Mouse (Mus musculus) hindbrain, embryonic 10.5 days (tissue): ENCODE results near the gene Acr. TPM values are rescaled to one million over a fixed set of nuclear protein-coding genes. Genes with fewer than 3 reads are reported as not detected.
A peak's percentile ranks its signal among the peaks of the same experiment; 100 is the strongest.

Source experiments
- DNase-seq: peaks from one replicate; pipeline ENCODE4 v3.0.0-alpha.2; 2017; ENCODE audit warnings: low spot score
- H3K27ac ChIP-seq: fragments of 300-500 bp; sonication (generic); 2 replicates; pipeline ENCODE4 v1.5.1; 2016; ENCODE audit warnings: mild to moderate bottlenecking, moderate library complexity
- H3K27me3 ChIP-seq: fragments of 300-500 bp; sonication (generic); 2 replicates; pipeline ENCODE4 v1.6.1; 2016; ENCODE audit warnings: mild to moderate bottlenecking; ENCODE audit not compliant: poor library complexity, insufficient read depth, severe bottlenecking
- H3K36me3 ChIP-seq: fragments of 300-500 bp; sonication (generic); 2 replicates; pipeline ENCODE4 v1.6.1; 2016; ENCODE audit warnings: mild to moderate bottlenecking, moderate library complexity
- H3K4me1 ChIP-seq: fragments of 300-500 bp; sonication (generic); replicated peaks from 2 replicates; pipeline ENCODE4 v1.6.1; 2016; ENCODE audit warnings: mild to moderate bottlenecking
- H3K4me3 ChIP-seq: fragments of 300-500 bp; sonication (generic); 2 replicates; pipeline ENCODE4 v1.5.1; 2016; ENCODE audit warnings: mild to moderate bottlenecking, moderate library complexity
- H3K9me3 ChIP-seq: fragments of 300-500 bp; sonication (generic); 2 replicates; pipeline ENCODE4 v1.6.1; 2016; ENCODE audit warnings: mild to moderate bottlenecking, moderate library complexity
- WGBS: fragments of 180-500 bp; shearing (Covaris S2); methylation state at CpG from one replicate; pipeline ENCODE4 v1.1.7; 2016; 5-methylcytosine and 5-hydroxymethylcytosine counted together
- polyA plus RNA-seq: library from polyadenylated mRNA; unstranded; fragments of >200 nt; fragmentation: Nextera tagmentation; extraction: Ambion mirVana; gene quantifications from 2 replicates; pipeline ENCODE4 v1.2.1, GENCODE M21; 2016

The Acr gene
- polyA plus RNA-seq, 1 experiment from 2014 or later: 0.38 TPM

DNA sequence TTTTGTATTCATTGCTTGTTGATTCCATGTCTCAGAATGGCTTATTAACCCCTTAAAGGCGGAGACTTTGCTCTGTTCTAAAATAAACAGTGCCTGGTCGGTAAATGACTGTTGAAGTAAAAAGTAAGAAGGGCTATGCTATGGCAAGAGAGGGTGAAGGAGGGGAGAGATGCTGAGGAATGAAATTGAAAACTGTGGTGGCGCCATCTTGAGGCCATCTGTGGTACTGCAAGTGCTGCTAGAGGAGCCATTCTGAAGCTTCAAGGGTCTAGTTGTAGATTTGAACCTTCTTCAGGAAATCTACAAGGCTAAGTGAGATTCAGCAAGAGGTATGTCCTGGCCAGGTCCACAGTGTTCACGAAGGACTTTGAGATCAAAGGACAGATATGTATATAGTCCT, 37.8 kb upstream of the Acr start:
- no peaks in the 10 kb centered on the region for H3K9me3 ChIP-seq
- peak; percentile 72 for DNase-seq
- peaks cover 21% of the 10 kb centered on the region for H3K27me3 ChIP-seq
- no peak overlapping the region for H3K4me3 ChIP-seq
- H3K4me1 ChIP-seq: peaks cover 21% of the 10 kb centered on the region
- WGBS: 5% methylated on average over 4 of the region's 4 CpGs
- no peak overlapping the region for H3K27ac ChIP-seq
- H3K36me3 ChIP-seq: 0 out of 2 replicates have a peak, but pooled peaks cover 5% of the 10 kb centered on the region

DNA sequence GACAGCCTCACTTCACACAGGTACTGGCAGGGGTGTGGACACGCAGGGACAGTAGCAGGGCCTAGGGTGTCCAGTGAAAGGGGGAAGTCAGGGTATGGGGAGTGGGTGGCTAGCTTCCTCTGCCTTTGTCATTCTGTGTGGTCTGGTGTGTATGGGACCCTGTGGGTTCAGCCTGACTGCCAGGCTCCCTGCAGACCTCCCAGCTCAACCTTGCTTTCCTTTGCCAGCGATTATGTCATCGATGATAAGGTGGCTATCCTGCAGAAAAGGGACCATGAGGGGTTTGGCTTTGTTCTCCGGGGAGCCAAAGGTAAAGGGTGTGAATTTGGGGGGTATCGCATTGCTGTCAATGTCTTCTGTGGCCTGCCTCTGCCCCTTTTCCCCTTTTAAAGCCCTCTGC, 36.7 kb upstream of the Acr start:
- Histone ChIP-seq H3K27ac (no peak overlapping the region), H3K27me3 (peaks cover 16% of the 10 kb centered on the region), H3K9me3 (no peaks in the 10 kb centered on the region), H3K4me3 (no peak overlapping the region), H3K4me1 (peaks cover 21% of the 10 kb centered on the region), H3K36me3 (0 out of 2 replicates have a peak, but pooled peaks cover 5% of the 10 kb centered on the region)
- 92% methylated on average over 5 of the region's 5 CpGs for WGBS
- no peak for DNase-seq

DNA sequence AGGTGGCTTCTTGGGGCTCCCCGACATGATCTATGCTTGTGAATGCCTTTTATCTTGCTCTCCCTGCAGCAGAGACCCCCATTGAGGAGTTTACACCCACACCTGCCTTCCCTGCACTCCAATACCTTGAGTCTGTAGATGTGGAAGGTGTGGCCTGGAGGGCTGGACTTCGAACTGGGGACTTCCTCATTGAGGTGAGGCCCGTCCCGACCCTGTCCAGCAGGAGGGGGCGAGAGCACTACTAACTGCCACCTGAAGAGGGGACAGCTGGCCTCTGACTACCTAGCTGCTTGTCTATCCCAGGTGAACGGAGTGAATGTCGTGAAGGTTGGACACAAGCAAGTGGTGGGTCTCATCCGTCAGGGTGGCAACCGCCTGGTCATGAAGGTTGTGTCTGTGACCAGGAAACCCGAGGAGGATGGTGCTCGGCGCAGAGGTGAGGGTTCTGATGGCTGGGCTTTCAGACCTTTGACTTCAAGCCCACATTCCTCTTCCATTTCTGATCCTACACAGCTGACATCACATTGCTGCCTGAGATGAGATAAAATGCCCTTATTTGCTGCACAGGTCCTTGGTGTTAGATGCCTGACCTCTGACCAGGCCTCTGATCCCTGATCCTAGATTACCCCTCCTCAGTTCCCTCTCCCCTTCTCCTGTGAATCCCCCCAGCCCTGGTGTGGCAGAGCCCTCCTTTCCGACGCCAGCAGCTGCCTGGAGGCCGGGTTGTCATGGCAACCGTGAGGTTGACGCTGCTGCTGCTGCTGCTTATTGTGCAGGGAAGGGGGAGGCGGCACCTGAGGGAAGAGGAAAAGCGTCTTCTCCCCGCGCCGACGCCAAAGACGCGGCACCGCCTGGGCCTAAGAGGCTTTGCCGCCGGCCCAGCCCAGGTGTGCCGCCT, 35.9 kb upstream of the Acr start:
- H3K4me3 ChIP-seq: peak overlapping the region; percentile 47
- peaks cover 21% of the 10 kb centered on the region for H3K4me1 ChIP-seq
- H3K27ac ChIP-seq: peak overlapping the region; percentile 82
- no peaks in the 10 kb centered on the region for H3K9me3 ChIP-seq
- DNase-seq: peak; percentile 79
- peaks cover 16% of the 10 kb centered on the region for H3K27me3 ChIP-seq
- no peaks in the 10 kb centered on the region for H3K36me3 ChIP-seq
- 23% methylated on average over 29 of the region's 29 CpGs for WGBS

DNA sequence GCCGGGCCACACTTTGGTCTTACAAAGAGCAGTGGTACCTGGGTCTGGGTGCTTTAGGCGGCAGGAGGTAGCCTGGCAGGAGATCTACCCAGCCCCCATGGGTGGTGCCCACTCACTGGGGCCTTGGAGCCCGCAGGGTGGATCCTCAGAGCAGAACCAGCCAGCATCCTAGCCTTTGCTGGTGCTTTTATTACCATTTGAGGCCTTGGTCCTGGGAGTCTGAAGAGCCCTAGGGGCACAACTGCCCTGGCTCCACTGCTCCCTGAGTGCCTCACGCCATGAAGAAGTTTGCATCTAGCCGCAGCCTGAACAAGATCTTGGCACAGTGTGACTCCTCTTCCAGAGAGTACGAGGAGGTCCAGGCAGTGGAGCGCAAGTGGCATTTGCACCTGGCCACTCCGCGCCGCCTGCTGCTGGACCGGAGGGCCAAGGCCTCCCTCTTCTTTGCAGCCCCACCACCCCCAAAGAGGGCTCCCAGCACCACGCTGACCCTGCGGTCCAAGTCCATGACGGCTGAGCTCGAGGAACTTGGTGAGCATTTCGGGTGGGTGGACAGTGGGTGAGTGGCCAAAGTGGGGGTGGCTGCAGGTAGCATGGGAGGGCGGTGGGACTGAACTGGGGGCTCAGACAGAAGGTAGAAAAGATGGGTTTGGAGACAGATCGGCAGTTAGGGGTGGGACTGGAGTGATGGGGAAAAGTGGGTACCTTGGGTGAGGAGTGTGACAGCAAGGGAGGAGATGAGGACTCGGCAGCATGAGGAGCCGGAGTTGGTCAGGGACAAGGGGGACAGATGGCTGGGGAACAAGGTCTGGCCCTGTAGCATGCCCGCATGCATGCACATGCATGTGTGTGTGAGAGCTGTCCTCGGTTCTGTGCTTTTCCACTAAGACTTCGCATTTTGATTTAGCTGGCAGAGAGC, 34.9 kb upstream of the Acr start:
- Histone ChIP-seq H3K27ac (peak overlapping the region; percentile 82), H3K36me3 (no peaks in the 10 kb centered on the region), H3K9me3 (no peaks in the 10 kb centered on the region), H3K27me3 (peaks cover 16% of the 10 kb centered on the region), H3K4me1 (peaks cover 21% of the 10 kb centered on the region), H3K4me3 (peak overlapping the region; percentile 47)
- 71% methylated on average over 23 of the region's 23 CpGs for WGBS
- no peak for DNase-seq

DNA sequence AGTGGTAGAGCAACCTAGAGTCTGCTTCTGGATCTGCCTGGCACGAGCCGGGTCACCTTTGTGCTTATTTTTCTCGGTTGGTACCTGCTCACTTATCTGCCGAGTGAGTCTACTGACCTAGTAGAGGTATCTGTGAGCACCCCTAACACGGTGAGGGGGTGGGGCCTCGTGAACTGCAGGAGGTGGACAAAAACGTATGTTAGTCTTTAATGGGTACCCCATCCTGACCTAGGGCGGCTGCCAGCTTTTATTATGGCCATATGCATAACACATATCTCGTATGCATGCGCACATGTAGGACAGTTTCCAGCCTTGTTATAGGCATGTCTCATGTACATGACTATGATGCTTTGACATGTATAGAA, 34.3 kb upstream of the Acr start:
- 90% methylated on average over 10 of the region's 10 CpGs for WGBS
- Histone ChIP-seq H3K27ac (no peak overlapping the region), H3K9me3 (no peaks in the 10 kb centered on the region), H3K27me3 (peaks cover 16% of the 10 kb centered on the region), H3K4me3 (no peak overlapping the region), H3K36me3 (no peaks in the 10 kb centered on the region), H3K4me1 (peaks cover 21% of the 10 kb centered on the region)
- DNase-seq: no peak

DNA sequence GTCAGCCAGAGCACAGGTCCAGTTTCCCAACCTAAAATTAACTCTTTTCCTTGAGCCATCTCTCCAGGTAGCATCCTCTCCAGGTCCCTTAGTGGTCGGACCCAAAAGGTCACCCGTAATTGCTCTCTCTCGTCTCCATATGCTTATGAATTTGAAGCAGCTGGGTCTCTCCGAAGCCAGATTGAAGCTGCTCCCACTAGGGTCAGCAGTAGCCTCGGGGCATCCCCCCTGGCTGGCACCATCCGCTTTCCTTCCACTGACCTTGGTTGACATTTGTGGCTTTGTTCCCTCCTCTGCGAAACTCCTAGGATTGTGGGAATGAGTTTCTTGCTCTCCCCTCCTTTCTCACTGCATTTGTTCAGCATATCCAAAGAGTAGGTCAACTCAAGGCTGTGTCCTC, 24.0 kb upstream of the Acr start:
- H3K9me3 ChIP-seq: no peaks in the 10 kb centered on the region
- H3K4me3 ChIP-seq: no peak overlapping the region
- peaks cover 22% of the 10 kb centered on the region for H3K4me1 ChIP-seq
- peaks cover 34% of the 10 kb centered on the region for H3K36me3 ChIP-seq
- H3K27ac ChIP-seq: no peak overlapping the region
- no peak for DNase-seq
- 78% methylated on average over 7 of the region's 7 CpGs for WGBS
- H3K27me3 ChIP-seq: peaks cover 34% of the 10 kb centered on the region

DNA sequence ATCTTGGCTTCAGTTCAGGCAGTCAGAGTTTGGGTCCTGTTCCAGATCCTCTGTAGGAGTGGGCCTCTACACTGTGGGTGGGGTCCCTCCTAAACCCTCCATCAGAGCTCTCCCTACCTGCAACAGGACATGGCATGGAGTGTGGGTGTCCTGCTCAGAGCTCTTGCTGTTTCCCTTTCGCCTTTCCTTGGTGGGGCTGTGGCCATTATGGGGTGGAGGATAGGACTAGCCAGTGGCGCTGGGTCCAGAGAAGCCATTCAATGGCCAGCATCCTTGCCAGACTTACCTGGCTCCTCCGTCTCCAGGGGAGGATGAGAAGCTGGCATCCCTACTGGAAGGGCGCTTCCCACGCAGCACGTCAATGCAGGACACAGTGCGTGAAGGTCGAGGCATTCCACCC, 20.8 kb upstream of the Acr start:
- H3K27ac ChIP-seq: peak overlapping the region; percentile 72
- 51% methylated on average over 8 of the region's 8 CpGs for WGBS

DNA sequence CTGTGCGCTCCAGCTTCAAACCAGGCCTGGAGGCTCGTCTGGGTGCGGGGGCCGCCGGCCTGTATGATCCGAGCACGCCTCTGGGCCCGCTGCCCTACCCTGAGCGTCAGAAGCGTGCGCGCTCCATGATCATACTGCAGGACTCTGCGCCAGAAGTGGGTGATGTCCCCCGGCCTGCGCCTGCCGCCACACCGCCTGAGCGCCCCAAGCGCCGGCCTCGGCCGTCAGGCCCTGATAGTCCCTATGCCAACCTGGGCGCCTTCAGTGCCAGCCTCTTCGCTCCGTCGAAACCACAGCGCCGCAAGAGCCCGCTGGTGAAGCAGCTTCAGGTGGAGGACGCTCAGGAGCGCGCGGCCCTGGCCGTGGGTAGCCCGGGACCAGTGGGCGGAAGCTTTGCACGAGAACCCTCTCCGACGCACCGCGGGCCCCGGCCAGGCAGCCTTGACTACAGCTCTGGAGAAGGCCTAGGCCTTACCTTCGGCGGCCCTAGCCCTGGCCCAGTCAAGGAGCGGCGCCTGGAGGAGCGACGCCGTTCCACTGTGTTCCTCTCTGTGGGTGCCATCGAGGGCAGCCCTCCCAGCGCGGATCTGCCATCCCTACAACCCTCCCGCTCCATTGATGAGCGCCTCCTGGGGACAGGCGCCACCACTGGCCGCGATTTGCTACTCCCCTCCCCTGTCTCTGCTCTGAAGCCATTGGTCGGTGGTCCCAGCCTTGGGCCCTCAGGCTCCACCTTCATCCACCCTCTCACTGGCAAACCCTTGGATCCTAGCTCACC, 20.1 kb upstream of the Acr start:
- DNase-seq: peak; percentile 79
- peaks cover 46% of the 10 kb centered on the region for H3K36me3 ChIP-seq
- peak overlapping the region; percentile 48 for H3K4me3 ChIP-seq
- WGBS: 8% methylated on average over 58 of the region's 58 CpGs
- H3K4me1 ChIP-seq: peaks cover 25% of the 10 kb centered on the region
- peak overlapping the region; percentile 72 for H3K27ac ChIP-seq
- H3K9me3 ChIP-seq: no peaks in the 10 kb centered on the region
- peaks cover 44% of the 10 kb centered on the region for H3K27me3 ChIP-seq

More for the DNA sequence above, 20.8 kb upstream of the Acr start:
- Histone ChIP-seq H3K9me3 (no peaks in the 10 kb centered on the region), H3K36me3 (peaks cover 51% of the 10 kb centered on the region), H3K27me3 (peaks cover 44% of the 10 kb centered on the region), H3K4me1 (peaks cover 25% of the 10 kb centered on the region), H3K4me3 (peak overlapping the region; percentile 48)
- DNase-seq: no peak

DNA sequence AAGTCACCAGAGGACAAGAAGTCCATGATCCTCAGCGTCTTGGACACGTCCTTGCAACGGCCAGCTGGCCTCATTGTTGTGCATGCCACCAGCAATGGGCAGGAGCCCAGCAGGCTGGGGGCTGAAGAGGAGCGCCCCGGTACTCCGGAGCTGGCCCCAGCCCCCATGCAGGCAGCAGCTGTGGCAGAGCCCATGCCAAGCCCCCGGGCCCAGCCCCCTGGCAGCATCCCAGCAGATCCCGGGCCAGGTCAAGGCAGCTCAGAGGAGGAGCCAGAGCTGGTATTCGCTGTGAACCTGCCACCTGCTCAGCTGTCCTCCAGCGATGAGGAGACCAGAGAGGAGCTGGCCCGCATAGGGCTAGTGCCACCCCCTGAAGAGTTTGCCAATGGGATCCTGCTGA, 19.3 kb upstream of the Acr start:
- Histone ChIP-seq H3K36me3 (peaks cover 37% of the 10 kb centered on the region), H3K27me3 (peaks cover 44% of the 10 kb centered on the region), H3K27ac (peak overlapping the region; percentile 72; the same call in 1 of the 2 replicates), H3K4me3 (peak overlapping the region; percentile 48), H3K9me3 (no peaks in the 10 kb centered on the region), H3K4me1 (peaks cover 25% of the 10 kb centered on the region)
- DNase-seq: no peak
- 37% methylated on average over 11 of the region's 11 CpGs for WGBS

DNA sequence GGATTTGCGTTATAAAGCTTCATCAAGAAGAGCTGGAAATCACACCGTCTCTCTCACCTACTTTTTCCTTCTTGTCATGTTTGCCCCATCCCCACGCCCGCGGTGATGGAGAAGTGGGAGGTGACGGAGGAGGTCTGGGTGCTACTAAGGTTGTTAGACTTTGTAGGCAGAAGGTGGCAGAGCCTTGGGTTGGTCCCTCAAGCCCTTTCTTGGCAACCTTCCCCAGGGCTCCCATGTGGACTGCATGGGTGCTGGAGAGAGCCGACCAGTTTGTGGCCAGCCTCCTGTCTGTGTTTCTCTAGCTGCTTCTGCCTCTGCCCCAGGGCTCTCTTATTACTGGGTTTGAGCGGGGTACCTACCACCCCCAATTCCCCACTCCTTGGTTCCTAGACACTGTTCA, 17.6 kb upstream of the Acr start:
- peaks cover 53% of the 10 kb centered on the region for H3K27me3 ChIP-seq
- peaks cover 25% of the 10 kb centered on the region for H3K4me1 ChIP-seq
- H3K36me3 ChIP-seq: peaks cover 36% of the 10 kb centered on the region
- H3K27ac ChIP-seq: no peak overlapping the region
- no peaks in the 10 kb centered on the region for H3K9me3 ChIP-seq
- DNase-seq: no peak
- no peak overlapping the region for H3K4me3 ChIP-seq
- WGBS: 92% methylated on average over 8 of the region's 8 CpGs

DNA sequence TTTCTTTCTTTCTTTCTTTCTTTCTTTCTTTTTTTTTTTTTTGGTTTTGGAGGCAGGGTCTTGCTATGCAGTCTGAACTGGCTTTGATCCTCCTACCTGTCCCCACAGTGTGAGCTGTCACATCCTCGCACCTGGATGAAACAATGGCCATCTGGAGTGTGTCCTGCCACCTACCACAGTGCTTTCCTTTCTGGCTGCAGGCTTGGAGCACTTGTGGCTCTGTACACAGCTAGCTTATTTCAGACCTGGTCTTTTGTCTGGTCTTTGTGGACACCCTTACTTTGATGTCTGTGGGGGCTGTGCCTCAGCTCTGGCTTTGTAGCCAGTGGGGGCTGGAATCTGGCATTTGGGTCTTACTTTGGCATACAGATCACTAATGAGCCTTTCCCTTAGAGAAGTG, 16.4 kb upstream of the Acr start:
- peaks cover 25% of the 10 kb centered on the region for H3K36me3 ChIP-seq
- WGBS: 89% methylated on average over 1 of the region's 1 CpGs

DNA sequence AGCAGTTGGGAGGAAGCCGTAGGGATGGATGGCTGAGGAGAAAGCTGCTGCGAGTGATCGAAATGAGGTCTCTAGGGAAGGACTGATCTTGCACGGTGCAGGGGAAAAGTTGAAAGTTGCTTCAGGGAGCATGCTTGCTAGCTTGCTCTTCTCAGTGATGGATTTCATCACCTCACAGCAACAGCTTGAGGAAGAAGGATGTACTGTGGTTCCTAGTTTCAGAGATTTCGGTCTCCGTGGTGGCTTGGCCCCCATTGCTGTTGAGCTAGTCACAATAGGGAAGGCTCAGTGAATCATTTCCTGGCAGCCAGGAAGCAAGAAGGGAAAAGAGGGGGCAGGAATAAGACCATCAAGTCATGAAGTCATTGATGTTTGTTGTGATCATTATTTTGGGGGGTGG, 12.5 kb upstream of the Acr start:
- Histone ChIP-seq H3K36me3 (peaks cover 8% of the 10 kb centered on the region; the same call in 1 of the 2 replicates), H3K27me3 (peaks cover 50% of the 10 kb centered on the region), H3K9me3 (no peaks in the 10 kb centered on the region), H3K4me3 (no peak overlapping the region), H3K27ac (no peak overlapping the region), H3K4me1 (peaks cover 34% of the 10 kb centered on the region)
- DNase-seq: no peak
- 91% methylated on average over 6 of the region's 6 CpGs for WGBS

More for the DNA sequence above, 16.4 kb upstream of the Acr start:
- Histone ChIP-seq H3K4me3 (no peak overlapping the region), H3K27ac (no peak overlapping the region), H3K27me3 (peaks cover 56% of the 10 kb centered on the region), H3K4me1 (peaks cover 34% of the 10 kb centered on the region), H3K9me3 (no peaks in the 10 kb centered on the region)
- DNase-seq: no peak
